Mouse (Mus musculus) brain, adult 2 months (tissue): Measurements from ENCODE around the gene Gm45140.

Experiments used
- DNase-seq: peaks from one replicate; pipeline ENCODE4 v3.0.0; 2011; ENCODE audit warnings: low read depth, low spot score

Gm45140 gene

DNA sequence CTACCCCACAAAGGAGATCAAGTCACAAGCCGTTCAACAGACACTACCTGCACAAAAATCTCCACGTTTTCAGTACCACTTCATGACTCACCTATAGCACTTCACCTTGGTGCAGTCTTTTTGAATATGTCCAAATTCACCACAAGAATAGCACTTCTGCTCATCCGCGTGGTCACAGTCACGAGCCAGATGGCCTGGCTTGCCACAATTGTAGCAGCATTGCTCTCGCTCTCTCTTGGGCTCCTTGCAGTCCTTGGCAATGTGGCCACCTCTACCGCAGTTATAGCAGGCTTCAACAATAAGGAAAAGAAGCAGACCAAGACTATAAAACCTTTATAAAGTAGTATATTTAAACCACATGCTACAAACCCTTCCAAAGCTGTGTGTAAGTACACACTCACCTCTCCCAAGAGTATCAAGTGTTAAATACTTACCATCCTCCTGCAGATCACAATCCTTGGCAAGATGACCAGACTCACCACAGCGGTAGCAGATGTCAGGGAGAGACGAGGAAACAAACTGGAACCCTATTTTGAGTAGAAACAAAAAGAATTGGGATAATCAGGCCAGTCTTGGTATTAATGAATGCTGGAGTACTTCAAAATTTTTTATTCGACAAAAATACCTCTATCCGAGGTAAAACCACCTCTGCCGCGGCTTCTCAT, 9.6 kb upstream of the Gm45140 start:
- DNase-seq, result peak; percentile 78

DNA sequence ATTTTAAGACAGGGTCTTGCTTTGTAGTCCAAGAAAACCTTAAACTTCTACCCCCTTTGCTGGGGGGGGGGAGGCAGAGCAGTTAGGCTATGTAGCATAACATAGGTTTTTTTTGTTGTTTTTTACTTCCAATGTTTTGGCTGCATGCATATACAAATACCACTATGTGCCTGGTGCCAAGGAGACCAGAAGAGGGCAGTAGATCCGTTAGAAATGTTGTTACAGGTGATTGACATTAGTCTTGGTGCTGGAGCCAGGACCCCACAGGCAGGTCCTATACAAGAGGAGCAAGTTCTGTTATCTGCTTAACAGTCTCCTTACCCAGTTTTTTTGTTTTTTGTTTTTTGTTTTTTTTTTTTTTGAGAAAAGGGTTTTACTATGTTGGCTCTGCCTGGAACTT, 6.7 kb upstream of the Gm45140 start:
- DNase-seq, result no peak

DNA sequence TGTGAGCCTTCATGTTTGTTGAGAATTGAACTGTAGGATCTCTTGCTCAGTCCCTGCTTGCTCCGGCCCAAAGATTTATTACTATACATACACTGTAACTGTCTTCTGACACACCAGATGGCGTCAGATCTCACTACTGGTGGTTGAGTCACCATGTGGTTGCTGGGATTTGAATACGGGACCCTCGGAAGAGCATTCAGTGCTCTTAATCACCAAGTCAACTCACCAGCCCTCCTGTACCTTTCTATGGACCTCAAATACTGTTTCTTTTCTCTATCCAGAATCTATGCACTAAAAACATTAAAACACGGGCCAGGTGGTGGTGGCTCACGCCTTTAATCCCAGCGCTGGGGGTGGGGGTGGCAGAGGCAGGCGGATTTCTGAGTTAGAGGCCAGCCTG, 6.0 kb upstream of the Gm45140 start:
- DNase-seq, result no peak

- DNase-seq, result no peak
These were observed 4.3 kb upstream of the Gm45140 start for GRCm38 (mm10) chr6:87839797-87840341.

DNA sequence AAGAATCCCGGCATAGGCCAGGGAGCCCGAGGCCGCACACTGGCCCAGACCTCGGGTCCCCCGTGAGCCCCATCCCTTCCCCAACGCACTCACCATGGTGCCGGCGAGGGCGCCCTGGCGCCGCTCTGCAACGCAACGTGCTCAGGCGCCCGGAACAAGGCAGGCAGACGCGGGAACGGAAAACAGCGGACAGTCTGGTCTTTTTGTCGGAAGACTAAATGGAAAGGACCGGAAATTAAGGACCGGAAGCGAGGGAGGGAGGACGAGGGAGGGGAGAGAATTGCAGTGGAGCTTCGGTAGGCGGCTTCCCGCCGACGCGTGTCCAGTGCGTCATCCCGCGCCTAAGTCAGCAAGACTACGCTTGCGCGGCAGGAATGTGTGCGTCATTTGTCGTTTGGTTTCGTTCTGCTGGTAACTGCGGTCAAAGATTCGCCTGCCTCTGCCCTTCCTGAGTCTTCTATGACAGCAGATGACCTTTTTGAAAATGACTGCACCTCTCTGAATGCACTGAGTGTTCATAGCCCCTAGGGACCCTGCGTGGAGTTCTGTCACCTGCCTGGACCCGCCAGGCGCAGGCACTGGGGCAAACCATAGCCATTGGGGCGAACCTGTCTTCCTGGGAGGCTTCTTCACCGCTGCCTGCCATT, 3.1 kb upstream of the Gm45140 start, which contains the start of gene Isy1:
Isy1 (minus strand) TSS at position 248 of the 647 bp plus-strand sequence.
- peak; percentile 100 for DNase-seq

GRCm38 (mm10) chr6:87820366-87820765, 15.2 kb downstream of the Gm45140 start:
- DNase-seq, result no peak

DNA sequence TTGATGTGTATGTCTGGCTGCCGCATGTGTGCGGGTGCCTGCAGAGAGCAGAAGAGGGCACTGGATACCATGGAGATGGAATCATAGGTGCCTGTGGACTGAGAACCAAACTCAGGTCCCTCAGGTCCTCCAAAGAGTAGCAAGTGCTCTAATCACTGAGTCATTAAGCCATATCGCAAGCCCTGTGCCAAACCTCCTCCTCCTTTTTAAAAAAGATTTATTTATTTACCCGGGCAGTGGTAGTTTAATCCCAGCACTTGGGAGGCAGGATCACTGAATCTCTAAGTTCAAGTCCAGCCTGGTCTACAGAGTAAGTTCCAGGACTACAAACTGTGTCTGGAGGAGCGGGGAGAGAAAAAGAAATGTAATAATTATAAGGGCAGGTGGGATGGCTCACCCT, 21.1 kb downstream of the Gm45140 start:
- no peak for DNase-seq

DNA sequence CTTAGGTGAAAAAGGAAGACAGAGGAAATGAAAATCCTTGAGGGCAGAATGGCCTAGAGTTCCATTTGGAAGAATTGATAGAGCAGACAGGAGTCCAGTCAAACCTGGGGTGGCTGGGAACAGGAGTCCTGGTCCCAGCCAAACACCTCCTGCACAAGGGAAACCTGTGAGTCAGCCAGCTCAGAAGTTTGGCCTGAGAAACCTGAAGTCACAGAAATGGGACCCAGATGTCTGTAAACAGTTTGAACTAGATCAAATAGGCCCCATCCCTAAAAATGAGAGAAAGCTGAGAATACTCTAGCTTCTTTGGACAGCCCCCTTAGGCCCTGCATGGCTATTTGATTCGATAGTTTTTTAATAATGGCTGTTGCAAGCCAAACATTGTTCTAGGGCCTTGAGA, 22.9 kb downstream of the Gm45140 start:
- DNase-seq, result no peak

GRCm38 (mm10) chr6:87811675-87812338, 23.8 kb downstream of the Gm45140 start, which contains the start of gene Rab43:
Gene Rab43 (minus strand): TSS chr6:87812164.
- DNase-seq, result peak; percentile 95

GRCm38 (mm10) chr6:87810713-87811669, 24.6 kb downstream of the Gm45140 start:
- peak; percentile 69 for DNase-seq

- no peak for DNase-seq
These were observed 25.3 kb downstream of the Gm45140 start for GRCm38 (mm10) chr6:87810311-87810710.

DNA sequence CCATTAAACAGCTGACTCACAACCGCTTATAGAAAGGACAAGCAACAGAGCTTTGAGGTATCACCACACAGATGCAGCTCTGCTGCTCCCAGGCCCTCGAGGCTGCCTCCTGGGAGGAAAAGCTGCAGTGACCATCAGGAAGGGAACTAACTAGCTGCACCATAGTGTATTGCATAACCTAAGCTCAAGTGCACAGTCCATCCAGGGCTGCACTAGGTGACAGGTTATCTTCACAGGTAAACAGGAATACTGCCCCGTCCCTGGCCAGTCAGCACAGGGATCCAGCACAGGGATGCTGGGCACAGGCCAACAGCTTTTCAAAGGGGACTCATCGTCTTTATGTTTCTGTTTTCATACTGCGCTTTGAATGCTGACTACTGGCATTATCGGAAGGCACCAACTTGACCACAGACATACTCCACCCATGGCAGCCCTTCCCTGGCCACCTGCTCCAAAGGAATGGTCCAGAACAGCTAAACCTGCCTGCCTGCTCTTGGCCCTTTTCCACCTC, 25.9 kb downstream of the Gm45140 start:
- peak; percentile 52 for DNase-seq

DNA sequence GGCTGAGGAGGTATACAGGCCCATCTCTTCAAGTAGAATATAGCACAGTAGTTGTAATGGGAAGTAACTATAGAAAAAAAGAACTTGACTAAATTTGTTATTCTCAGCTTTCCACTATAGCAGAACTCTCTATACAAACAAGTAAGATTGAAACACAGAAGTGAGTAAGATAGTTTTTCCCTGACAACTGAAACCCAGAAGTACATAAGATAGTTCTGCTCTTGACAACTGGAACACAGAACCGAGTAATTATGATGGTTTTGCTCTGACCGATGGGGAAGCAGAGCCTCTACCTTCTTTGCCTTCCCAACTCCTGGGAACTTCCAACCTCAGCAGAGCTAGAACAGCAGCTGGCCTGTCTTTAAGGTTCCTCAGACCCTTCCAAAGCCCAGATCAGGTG, 26.5 kb downstream of the Gm45140 start:
- DNase-seq, result no peak

DNA sequence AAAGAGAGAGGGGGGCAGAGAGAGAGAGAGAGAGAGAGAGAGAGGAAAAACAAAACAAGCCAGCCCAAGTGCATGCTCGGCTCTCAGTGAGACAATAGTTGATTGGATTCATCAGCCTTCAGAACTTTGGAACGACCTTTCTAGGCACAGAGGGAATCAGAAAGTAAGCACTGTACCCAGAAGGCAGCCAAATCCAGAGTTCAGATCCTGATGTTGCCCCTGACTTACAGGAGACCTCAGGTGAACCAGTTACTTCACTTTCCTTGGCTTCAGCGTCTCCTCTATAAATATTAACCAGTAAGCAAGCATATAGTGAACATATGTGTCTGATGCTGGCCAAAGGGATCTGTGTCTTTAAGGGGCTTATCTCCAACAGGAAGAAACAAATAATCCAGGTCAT, 27.1 kb downstream of the Gm45140 start:
- DNase-seq, result no peak

- DNase-seq, result no peak
These were observed 27.7 kb downstream of the Gm45140 start for GRCm38 (mm10) chr6:87807735-87808440.

DNA sequence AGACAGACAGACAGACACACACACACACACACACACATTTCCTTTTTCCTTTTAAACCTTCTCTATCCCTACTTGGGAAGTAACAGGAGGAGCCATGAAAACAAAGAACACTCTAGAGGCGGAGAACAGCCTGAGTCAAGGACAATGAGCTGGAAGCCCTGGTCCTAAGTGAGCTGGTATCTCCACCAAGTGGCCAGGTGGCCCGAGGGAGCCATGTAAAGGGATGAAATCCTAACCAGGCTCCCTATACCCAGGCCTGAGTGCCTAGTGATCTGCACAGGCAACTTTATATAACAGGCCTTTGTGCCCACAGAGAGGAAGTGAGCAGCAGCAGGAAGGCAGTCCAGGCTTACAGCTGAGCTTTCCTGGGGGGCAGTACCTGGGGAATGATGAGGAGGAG, 28.7 kb downstream of the Gm45140 start:
- peak; percentile 24 for DNase-seq

DNA sequence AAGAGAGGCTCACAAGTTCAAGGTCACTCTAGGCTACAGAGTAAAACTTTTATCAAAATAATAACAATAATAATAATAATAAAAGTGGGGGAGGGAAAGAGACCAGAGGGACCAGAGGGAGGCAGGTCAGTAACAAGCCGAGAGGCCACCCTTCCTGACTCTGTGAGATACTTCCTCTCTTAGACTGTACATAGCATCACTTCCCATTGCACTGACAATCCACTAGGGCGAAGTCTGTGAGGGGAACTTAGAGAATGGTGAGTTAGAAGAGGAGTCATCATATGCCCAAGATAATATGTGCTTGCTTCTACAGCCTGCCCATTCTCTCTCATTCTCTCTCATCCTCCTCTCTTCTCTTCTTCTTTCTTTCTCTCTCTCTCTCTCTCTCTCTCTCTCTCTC, 29.6 kb downstream of the Gm45140 start:
- DNase-seq, result peak; percentile 18

- no peak for DNase-seq
These were observed 30.1 kb downstream of the Gm45140 start for GRCm38 (mm10) chr6:87805448-87805847.

- DNase-seq, result no peak
These were observed 30.7 kb downstream of the Gm45140 start for GRCm38 (mm10) chr6:87804886-87805285.

DNA sequence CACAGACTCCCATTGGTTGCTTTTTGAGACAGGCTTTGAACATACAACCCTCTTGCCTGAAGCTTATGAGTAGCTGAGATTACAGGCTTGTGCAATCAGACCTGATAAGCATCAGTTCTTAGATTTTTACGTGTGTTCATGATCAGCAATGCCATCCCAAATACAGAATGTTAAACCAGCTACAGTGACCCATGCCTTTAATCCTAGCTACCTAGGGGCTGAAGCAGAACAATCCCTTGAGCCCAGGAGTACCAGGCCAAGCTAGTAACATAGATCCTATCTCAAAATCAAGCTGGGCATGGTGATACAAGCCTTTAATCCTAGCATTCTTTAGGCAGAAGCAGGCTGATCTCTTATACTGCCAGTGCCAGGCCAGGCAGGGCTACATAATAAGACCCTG, 31.6 kb downstream of the Gm45140 start:
- no peak for DNase-seq
